Mouse (Mus musculus) adrenal gland, postnatal 14 days (tissue): Measurements from ENCODE around the gene Plekha8. TPM values are rescaled to one million over a fixed set of nuclear protein-coding genes. Genes with fewer than 3 reads are reported as not detected.

Experiments used
- DNase-seq: peaks from one replicate; pipeline ENCODE4 v3.0.0; 2021; ENCODE audit warnings: mixed read lengths
- total RNA-seq: library from RNA; stranded (reverse); gene quantifications from 2 replicates; pipeline ENCODE4 v1.2.3, GENCODE M21; 2021

Gene Plekha8
- total RNA-seq, 1 experiment from 2014 or later: 16.3 TPM

DNA sequence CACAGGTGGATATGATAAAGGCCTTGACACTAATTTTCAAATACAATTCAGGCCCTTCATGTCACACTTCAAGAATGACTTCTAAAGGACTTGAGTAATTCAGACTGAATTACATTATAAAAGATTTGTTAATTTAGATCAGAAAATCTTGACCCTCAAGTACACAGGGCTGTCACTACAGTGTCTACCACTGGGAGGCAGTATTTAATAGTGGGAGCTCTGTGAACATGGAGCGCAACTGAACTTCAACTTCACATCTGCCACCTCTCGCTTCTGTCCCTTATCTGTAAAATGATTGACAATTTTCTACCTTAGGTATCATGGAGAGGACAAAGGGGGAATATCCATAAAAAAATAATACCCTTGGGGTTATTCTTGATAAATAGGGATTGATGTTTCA, 8.7 kb upstream of the Plekha8 start:
- DNase-seq: peak; percentile 73

DNA sequence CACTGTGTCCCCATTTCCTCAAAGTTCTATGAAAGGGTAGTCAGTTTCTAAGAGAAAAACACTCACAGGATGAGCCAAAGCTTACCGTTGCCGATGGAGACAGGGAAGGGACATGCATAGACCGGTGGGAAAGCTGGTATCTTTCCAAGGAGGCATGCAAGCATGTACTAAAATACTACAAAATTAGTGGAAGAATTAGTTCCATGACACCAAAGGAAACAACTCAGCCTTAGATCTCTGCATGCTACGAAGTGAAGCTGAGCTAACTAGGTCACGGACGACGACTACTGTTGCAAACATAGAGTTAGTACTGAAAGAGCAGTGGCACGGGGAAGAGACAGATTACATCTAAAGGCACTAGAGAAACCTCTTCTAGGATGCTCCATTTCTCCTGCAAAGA, 8.0 kb upstream of the Plekha8 start:
- DNase-seq: no peak

DNA sequence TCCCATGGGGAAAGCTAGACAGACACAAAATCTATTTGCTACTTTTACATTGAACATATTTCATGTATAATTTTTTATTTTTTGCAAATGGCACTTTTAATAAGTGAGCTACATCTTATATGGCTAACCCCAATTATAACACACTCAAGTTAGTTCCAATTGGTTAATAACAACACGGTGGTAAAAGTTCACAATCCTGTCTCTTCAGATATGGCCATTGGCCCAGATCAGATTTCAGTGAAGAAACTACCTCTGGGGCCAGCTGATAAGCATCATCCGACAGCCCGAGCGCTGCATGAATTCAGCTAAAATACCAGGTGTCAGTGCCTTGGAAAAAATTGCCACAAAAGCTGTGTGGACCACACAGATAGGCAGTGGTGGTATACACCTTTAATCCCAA, 7.2 kb upstream of the Plekha8 start:
- no peak for DNase-seq

DNA sequence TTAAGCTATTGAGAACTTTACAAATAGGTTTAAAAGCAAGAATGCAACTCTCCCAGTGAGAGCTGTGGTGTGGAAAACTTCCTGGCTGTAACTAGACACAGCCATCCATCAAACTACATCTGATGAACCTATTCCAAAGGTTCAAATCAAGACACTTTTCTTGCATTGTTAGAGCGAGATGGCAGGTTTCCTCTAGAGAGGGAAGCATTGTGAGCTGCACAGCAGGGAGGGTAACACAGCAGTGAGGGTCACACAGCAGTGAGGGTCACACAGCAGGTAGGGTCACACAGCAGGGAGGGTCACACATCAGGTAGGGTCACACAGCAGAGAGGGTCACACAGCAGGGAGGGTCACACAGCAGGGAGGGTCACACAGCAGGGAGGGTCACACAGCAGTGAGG, 6.7 kb upstream of the Plekha8 start:
- DNase-seq: no peak

DNA sequence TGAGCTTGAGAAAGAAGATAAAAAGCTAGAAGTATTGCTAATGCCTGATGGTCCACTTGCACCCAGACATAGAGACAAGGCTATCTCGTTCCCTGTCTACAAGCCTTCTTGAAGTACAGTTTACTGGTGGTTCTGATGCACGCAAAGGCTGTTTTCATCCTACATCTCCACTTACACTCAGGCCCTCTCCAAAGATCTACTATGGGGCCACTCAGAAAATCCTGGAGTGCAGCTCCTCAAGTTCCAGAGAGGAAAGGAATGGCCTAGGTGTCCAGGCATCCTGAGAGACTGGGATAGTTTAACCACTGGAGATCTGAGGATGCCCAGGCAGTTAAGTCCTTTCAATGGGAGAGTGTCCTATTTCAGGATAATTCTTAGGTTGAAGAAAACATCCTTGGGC, 4.2 kb upstream of the Plekha8 start:
- no peak for DNase-seq

DNA sequence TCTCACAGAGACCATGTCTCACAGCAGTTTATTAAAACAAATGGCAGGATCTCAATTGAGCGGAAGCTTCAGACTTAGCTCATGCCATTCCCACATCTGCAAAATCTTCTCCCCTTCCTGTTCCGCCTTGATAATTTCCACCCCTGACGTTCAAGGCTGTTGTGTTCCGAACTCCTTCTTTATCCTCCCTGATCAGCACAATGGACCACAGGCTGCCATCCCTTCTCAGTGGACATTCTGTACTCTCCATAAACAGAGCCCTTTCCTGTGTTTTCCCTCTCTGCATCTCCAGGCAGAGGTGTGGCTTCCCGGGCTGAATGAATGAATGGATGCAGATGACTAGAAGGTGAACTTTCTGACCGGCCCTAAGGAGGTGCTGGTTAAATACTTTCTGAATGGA, 3.1 kb upstream of the Plekha8 start:
- DNase-seq: no peak

DNA sequence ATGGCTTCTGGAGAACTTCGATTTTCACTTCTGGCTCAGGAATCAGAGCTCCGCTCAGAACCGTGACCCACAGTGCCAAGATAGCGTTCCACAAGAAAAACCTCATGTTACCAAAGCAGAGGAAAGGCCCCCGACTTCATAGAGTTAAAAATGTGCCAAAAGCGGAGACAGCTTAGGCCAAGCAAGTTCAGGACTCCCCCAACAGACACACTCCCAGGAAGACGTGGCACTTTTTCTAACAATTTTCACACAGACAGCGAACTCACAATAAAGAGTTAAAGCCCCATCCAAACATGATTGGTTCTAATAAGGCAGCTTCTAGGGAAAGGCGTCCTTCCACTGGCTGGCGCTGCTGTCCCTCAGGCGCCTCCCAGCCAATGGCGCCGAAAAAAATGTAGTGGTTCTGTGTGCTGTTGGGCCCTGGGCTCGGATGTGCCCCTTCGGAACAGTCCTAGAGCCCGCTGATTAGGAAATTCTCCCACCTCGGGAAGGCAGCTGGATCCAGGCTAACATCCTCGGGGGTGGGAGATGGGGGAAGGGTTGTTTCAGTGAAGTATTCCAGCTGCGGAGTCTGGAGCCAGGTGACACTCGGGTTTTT, 1.9 kb upstream of the Plekha8 start:
- DNase-seq: peak; percentile 95

DNA sequence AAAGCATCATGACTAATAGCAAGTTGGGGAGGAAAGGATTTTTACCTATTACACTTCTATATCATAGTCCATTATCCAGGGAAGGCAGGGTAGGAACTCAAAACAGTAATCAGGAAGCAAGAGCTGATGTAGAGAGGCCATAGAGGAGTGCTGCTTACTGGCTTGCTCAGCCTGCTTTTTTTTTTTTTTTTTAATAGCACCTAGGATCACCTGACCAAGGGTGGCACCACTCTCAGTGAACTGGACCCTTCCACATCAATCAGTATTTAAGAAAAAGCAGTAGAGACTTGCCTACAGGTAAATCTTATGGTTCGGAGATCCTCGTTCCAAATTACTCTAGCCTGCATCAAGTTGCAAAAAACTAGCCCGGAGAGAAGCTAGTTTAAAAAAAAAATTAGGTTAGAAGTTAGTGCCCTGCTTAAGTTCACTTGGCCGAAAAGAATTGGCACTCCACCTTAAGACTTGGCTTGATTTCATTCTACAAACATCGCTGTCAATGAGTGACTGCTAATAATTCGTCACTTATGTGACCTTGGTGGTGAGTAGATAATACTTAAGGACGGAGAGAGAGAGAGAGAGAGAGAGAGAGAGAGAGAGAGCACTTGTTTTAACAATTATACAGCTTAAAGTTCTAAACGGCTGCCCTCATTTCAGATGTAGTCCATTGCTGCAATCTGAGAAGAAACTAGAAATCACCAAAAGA, 994 bp upstream of the Plekha8 start:
- DNase-seq: no peak

DNA sequence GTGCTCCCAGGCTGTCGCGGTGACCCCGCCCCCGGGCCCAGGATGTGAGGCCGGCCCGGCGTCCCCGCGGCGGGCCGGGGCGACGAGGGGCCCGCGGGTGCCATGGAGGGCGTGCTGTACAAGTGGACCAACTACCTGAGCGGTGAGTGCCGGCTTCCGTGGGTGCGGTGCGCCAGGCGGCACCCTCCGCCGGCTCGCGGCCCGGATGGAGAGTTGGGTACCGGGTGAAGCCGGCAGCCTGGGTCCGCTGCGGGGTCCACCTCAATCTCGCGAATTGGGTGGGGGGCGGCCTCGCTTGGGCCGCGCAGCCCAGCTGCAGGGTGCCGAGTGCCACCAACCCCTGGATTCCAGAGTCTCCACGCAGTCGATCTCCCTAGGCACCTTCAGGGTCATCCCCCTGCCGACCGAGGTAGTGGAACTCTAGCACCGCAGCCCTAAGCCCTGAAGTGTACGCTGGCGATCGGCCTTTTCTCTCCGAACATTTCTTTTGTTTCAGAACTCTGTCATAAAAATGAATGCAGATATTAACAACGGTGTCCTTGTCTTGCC, 493 bp downstream of the Plekha8 start:
- DNase-seq: no peak

DNA sequence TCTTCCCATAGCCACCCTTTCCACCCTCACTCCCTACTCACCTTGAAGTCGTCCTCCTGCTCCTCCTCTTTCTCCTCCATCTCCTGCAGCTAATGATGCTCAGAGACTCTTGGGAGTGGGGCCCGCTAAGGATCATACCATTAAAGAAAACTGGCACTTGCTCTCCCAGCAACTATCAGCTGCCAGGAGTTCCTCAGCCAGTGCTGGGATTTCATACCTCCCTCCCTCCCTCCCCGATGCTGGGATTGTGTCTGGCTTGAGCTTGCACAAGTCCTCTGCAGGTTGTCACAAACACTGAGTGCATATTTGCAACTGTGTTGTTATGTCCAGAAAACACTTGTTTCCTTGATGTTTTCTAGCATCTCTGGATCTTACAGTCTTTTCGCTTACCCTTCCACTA, 2.3 kb downstream of the Plekha8 start, which contains the start of gene Fkbp14:
TSS of gene Fkbp14 (minus strand) at position 101 of the 400 bp plus-strand sequence.
- DNase-seq: no peak

DNA sequence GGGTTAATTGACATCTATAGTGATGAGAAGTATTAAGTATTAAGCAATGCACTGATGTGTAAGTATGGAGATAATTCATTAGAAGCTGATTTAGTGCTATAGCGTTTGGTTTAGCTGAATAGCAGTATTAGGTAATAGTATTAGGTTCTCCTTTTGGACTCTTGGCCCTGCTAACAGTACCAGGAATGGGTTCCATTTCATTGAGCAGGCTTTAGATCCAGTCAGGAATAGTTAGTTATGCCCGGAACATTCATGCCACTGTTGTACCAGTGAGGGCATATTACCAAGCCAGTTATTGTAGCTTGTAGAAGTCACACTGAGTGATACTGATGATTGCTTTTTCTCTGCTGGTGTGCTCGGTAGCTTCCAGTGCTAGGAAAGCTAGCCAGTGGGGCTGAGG, 2.8 kb downstream of the Plekha8 start:
- no peak for DNase-seq

DNA sequence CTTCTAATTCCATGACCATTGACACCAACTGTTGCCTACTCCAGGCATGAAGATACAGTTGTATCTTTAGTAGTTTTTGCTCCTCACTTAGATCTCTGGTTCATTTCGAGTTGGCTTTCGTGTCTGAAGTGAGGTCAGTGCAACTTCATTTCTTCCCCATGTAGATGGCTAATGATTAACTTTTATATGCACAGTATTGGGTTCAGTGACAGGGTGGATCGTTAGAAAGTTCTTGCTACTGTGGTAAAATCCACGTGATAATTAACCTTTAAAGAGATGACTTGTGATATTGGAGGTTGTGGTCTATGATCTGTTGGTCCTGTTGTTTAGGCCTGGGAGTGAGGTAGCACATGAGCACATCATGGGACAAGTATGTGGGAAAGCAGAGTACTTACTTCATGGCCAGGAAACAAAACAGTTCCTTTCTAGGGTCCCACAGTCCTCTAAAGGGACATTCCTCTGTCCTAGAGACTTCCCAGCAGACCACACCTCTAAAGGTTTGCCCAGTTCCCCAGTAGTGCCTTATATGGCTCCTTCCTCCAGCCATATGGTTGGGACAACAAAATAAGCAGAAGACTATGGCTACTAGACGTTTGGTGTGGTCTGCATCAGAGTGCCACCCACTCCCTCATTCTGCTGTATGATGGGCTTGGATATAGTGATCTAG, 5.9 kb downstream of the Plekha8 start:
- DNase-seq: no peak

DNA sequence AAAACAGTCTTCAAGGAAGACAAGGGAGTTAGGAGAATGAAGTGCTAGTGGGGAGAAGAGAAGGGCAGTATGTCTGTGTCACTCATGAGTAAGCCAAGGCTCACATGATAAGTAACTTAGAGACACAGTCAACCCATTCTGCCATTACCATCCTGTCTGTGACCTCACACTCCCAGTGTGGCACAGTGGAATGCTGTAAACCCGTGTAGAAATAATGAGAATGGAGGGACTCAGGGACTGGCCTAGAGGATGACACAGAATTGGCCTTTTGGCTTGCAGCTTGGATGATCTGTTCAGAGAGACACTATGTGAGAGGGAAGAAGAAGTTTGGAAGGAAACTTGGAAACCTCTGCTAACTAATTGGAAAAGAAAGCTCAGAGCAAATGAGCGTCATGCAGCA, 8.0 kb downstream of the Plekha8 start:
- DNase-seq: no peak

DNA sequence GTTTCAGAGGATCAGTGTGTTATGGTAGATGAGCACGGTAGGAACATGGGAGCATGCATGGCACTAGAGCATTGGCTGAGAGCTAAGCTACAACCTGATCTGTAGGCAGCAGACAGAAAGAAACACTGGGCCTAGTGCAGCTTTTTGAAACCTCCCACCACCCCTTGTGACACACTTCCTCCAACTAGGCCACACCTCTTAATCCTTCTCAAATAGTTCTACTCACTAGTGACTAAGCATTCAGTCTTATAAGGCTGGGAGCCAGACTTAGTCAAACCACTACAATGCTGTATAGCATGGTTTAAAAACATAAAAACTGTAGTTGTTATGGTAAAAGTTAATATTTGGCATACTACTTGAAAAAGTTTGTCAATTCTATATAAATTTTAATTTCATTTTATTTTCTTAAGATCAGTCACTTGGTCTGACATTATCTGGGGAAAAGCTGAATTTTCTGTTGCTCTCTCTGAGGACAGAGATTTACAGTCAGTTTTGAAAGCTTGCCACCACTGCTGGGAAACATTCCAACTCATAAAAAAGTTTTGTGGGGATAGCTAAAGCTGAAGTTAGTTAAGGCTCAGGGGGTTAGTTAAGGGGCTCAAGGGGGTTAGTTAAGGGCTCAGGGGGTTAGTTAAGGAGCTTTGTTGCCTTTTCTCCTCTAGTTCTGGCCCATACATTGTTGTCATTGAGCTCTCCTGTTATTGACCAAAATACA, 9.2 kb downstream of the Plekha8 start:
- DNase-seq: peak; percentile 67

DNA sequence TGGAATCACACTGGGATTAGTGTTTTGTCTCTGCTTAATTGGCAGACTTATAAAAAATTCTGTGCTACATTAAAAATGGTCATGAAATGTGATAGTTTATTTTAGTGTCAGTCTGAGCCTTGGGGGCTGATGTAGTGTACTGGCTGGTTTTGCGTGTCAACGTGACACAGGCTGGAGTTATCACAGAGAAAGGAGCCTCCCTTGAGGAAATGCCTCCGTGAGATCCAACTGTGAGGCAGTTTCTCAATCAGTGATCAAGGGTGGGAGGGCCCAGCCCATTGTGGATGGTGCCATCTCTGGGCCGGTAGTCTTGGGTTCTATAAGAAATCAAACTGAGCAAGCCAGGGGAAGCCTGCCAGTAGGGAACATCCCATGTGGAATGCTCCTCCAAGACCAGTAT, 11.3 kb downstream of the Plekha8 start:
- no peak for DNase-seq

DNA sequence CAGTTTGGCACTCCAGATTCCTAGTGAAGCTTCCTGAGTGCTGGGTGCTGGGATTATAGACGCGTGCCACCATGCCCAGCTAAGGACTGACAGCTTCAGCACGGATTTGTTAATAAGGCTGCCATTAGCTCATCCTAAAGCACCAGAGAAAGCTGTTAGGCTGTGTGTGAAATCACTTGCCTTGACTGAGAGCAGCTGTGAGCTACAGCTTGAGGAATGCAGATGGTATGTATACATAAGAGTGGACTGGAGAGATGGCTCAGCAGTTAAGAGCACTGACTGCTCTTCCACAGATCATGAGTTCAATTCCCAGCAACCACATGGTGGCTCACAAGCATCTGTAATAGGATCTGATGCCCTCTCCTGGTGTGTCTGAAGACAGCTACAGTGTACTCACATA, 22.5 kb downstream of the Plekha8 start:
- DNase-seq: no peak

DNA sequence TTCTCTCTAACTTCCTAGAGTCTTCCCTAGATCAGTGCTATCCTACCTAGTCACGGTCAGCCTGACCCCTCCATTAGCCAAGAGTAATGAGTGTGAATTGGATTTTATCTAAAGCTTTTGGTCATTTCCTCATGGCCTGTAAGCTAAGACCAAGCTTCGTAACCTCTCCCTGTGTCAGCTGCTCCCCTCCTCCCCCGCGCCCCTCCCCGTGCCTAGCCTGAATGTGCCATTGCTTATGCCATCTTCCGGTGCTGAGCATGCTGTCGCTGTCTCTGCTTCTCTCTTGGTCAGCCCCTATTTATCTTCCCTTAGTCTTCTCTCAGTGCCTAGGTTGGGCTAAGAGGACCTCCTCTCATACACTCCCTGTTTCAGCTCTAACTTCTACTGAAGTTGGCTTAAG, 24.6 kb downstream of the Plekha8 start:
- no peak for DNase-seq

DNA sequence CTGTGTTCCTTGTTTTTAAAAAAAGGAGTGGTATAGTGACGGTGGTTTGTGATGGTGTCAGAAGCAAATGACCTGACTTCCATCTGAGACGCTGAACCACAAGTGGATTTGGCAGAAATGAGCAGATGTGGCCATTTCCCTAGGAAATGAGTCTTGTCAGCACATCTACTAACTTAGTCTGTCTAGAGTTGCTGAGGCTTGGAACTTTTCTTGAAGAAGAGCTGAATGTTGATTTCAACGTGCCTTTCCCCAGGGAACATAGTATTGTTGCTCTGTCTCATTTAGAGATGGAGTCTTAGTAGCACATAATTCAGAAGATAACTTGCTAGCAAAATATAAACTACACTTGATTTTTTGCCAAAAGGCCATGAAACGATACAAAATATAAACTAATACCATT, 25.4 kb downstream of the Plekha8 start:
- no peak for DNase-seq

DNA sequence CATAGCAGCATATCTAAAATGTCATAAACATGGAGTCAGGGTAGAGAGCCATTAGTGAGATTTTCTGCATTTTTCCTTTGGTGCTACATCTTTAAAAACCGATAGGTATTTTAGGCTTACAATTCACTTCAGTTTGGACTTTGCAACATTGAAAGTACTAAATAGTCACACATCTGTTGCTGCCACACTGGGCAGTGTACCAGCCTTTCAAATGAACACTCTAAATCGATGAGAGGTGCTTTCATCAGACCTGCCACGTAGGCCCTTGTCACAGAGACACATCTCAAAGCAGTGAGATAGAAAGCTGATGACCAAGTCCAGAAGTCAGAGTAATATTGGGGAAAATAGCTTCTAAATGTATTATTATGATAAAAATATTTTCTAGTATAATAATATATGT, 33.5 kb downstream of the Plekha8 start:
- DNase-seq: no peak

DNA sequence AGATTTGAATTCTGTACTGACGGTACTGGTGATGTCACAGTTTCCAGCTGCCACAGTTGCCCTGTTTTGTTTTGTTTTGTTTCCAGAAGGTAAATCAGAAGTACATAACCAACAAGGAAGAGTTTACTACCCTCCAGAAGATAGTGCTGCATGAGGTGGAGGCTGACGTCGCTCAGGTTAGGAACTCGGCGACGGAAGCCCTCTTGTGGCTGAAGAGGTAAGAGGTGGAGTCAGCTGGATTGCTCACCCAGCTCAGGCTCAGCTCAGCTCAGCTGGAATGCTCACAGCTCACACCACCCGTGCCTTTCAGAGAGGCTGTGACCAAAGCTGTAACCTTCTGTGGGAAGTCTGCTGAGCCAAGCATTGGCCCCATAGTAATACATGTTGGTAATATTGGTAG, 34.8 kb downstream of the Plekha8 start:
- peak; percentile 47 for DNase-seq

DNA sequence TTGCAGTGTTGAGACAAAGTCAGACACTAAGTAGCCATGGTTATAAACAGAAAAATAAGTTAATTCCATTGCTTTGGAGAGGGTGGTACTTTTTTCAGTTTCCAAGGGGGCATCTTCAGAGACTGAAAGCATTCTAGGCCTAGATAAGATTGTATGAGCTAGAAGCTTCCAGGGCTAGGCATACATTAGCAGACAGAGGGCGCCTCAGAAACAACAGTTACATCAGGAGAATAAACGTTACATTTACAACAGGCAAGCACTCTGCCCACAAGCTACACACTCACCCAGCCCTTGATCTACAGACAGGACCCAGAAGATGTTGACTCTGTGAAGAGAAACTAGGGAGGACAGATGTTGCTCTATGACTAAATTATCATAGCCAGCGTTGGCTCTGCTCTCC, 36.6 kb downstream of the Plekha8 start:
- DNase-seq: no peak

DNA sequence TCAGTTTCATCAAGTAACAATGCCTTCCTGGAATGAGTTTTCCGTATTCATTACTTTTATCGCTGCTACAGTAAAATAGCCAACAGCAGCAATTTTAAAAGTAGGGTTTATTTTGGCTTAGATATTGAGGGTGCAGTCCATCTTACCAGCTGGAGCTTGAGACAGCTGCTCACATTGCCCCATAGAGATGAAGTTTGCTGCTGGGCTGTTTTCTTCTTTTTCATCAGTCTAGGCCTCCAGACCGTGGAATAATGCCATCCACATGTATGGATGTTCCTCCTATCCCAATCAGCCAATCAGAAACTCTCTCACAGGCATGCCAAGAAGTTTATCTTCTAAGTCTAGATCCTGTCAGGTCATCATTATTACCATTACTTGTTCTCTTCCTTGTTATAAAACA, 45.0 kb downstream of the Plekha8 start:
- DNase-seq: no peak

DNA sequence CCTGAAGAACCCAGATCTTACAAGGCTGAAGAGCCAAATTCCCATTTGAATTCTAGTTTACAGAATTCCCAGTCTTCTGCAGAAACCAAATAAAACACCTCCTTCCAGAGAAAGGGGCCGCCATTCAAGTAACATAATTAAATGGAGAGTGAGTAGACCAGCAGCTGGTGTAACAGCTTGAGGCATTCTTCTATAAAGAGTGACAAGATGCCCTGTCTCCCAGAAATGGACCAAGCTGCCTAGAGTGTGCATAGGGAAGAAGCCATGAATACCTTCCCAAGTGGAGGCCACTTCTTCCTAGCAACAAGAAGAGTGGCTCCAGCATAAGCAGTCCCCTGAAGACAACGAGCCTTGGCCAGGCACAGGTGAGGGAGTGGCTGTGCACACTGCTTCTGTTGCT, 47.0 kb downstream of the Plekha8 start:
- DNase-seq: no peak
